Mouse (Mus musculus) heart, embryonic 16.5 days (tissue): Measurements from ENCODE around the gene Enpp5. TPM values are rescaled to one million over a fixed set of nuclear protein-coding genes. Genes with fewer than 3 reads are reported as not detected.
A peak's percentile ranks its signal among the peaks of the same experiment; 100 is the strongest.

Source experiments
- ATAC-seq: fragments of 200-750 bp; cut with Nextera tagmentation; replicated peaks from 2 replicates; pipeline ENCODE4 v1.8.0; 2017; ENCODE audit warnings: moderate number of reproducible peaks; ENCODE audit not compliant: insufficient read depth, low FRiP score; ENCODE audit errors: extremely low read depth
- H3K27ac ChIP-seq: fragments of 300-500 bp; sonication (generic); 2 replicates; pipeline ENCODE4 v1.5.1; 2014; ENCODE audit warnings: mild to moderate bottlenecking, low read length, control low read depth, moderate library complexity
- H3K27me3 ChIP-seq: fragments of 300-500 bp; sonication (generic); 2 replicates; pipeline ENCODE4 v1.6.1; 2014; ENCODE audit warnings: low read length, mixed read lengths; ENCODE audit not compliant: control insufficient read depth, insufficient read depth
- H3K36me3 ChIP-seq: fragments of 300-500 bp; sonication (generic); 2 replicates; pipeline ENCODE4 v1.6.1; 2014; ENCODE audit not compliant: control insufficient read depth, insufficient read depth
- H3K4me1 ChIP-seq: fragments of 300-500 bp; sonication (generic); 2 replicates; pipeline ENCODE4 v1.6.1; 2014; ENCODE audit warnings: low read length, mixed read lengths; ENCODE audit not compliant: control insufficient read depth, insufficient read depth
- H3K4me2 ChIP-seq: fragments of 300-500 bp; sonication (generic); 2 replicates; pipeline ENCODE4 v1.6.1; 2014; ENCODE audit warnings: low read depth, mild to moderate bottlenecking, control low read depth, low read length
- H3K4me3 ChIP-seq: fragments of 300-500 bp; sonication (generic); 2 replicates; pipeline ENCODE4 v1.5.1; 2014; ENCODE audit warnings: mild to moderate bottlenecking, control low read depth, low read length
- H3K9ac ChIP-seq: fragments of 300-500 bp; sonication (generic); 2 replicates; pipeline ENCODE4 v1.6.1; 2014; ENCODE audit warnings: low read length, control low read depth
- H3K9me3 ChIP-seq: fragments of 300-500 bp; sonication (generic); replicated peaks from 2 replicates; pipeline ENCODE4 v1.6.1; 2016; ENCODE audit warnings: low read length; ENCODE audit not compliant: control insufficient read depth
- WGBS: fragments of 180-500 bp; shearing (Covaris S2); extraction: QIAGEN DNeasy Blood & Tissue Kit; methylation state at CpG from one replicate; pipeline ENCODE4 v1.1.7; 2014; 5-methylcytosine and 5-hydroxymethylcytosine counted together
- polyA plus RNA-seq: library from polyadenylated mRNA; unstranded; fragments of >200 nt; fragmentation: Nextera tagmentation; extraction: Ambion mirVana; gene quantifications from 2 replicates; pipeline ENCODE4 v1.2.1, GENCODE M21; 2015

Gene Enpp5
- polyA plus RNA-seq, result 20.7 and 24.3 TPM in 2 replicates

GRCm38 (mm10) chr17:44078631-44079350 lies at the start of gene Enpp5:
TSS of gene Enpp5 (plus strand) at chr17:44078813.
- Histone ChIP-seq H3K27me3 (no peaks in the 10 kb centered on the region), H3K4me2 (peak within 1 kb of the TSS; percentile 97), H3K36me3 (peaks cover 8% of the 10 kb centered on the region; the same call in 1 of the 2 replicates), H3K4me3 (peak within 1 kb of the TSS; percentile 65), H3K9me3 (no peaks in the 10 kb centered on the region), H3K4me1 (peaks cover 7% of the 10 kb centered on the region), H3K27ac (no peak within 1 kb of the TSS), H3K9ac (peak within 1 kb of the TSS; percentile 83)
- peak; percentile 90 for ATAC-seq
- under 1% methylated on average over 31 of the region's 31 CpGs for WGBS

- no peaks in the 10 kb centered on the region; the same call in 1 of the 2 replicates for H3K9me3 ChIP-seq
- H3K4me3 ChIP-seq, result no peak overlapping the region
- no peak overlapping the region for H3K27ac ChIP-seq
- H3K4me1 ChIP-seq, result peaks cover 25% of the 10 kb centered on the region
- ATAC-seq, result no peak
- no peak overlapping the region for H3K9ac ChIP-seq
- H3K36me3 ChIP-seq, result no peaks in the 10 kb centered on the region
- H3K4me2 ChIP-seq, result no peak overlapping the region
- 49% methylated on average over 5 of the region's 5 CpGs for WGBS
- no peaks in the 10 kb centered on the region for H3K27me3 ChIP-seq
These were observed 49.0 kb upstream of the Enpp5 start for GRCm38 (mm10) chr17:44029616-44030015.

- no peak overlapping the region for H3K4me2 ChIP-seq
- ATAC-seq, result peak; percentile 24; the same call in 1 of the 2 replicates
- WGBS, result 33% methylated on average over 3 of the region's 3 CpGs
These were observed 47.6 kb upstream of the Enpp5 start for GRCm38 (mm10) chr17:44030776-44031587.

GRCm38 (mm10) chr17:44035005-44035404 lies 43.6 kb upstream of the Enpp5 start:
- no peaks in the 10 kb centered on the region for H3K36me3 ChIP-seq
- no peak overlapping the region for H3K27ac ChIP-seq
- no peak for ATAC-seq
- H3K27me3 ChIP-seq, result no peaks in the 10 kb centered on the region
- no peaks in the 10 kb centered on the region; the same call in 1 of the 2 replicates for H3K9me3 ChIP-seq
- 94% methylated on average over 1 of the region's 1 CpGs for WGBS
- no peak overlapping the region for H3K9ac ChIP-seq
- no peak overlapping the region for H3K4me3 ChIP-seq
- H3K4me1 ChIP-seq, result peaks cover 13% of the 10 kb centered on the region
- H3K4me2 ChIP-seq, result no peak overlapping the region

More at GRCm38 (mm10) chr17:44030776-44031587, 47.6 kb upstream of the Enpp5 start:
- peaks cover 20% of the 10 kb centered on the region for H3K4me1 ChIP-seq
- no peak overlapping the region for H3K4me3 ChIP-seq
- peak overlapping the region; percentile 73 for H3K27ac ChIP-seq
- H3K27me3 ChIP-seq, result no peaks in the 10 kb centered on the region
- H3K36me3 ChIP-seq, result no peaks in the 10 kb centered on the region
- H3K9ac ChIP-seq, result no peak overlapping the region
- no peaks in the 10 kb centered on the region; the same call in 1 of the 2 replicates for H3K9me3 ChIP-seq

- Histone ChIP-seq H3K9me3 (no peaks in the 10 kb centered on the region; the same call in 1 of the 2 replicates), H3K4me3 (no peak overlapping the region), H3K9ac (no peak overlapping the region), H3K4me1 (no peaks in the 10 kb centered on the region), H3K4me2 (no peak overlapping the region), H3K27ac (no peak overlapping the region), H3K27me3 (no peaks in the 10 kb centered on the region), H3K36me3 (no peaks in the 10 kb centered on the region)
- no peak for ATAC-seq
- 61% methylated on average over 9 of the region's 9 CpGs for WGBS
These were observed 40.0 kb upstream of the Enpp5 start for GRCm38 (mm10) chr17:44038656-44039055.

- H3K4me1 ChIP-seq, result no peaks in the 10 kb centered on the region
- WGBS, result 93% methylated on average over 2 of the region's 2 CpGs
- no peaks in the 10 kb centered on the region for H3K9me3 ChIP-seq
- H3K27ac ChIP-seq, result no peak overlapping the region
- no peaks in the 10 kb centered on the region for H3K27me3 ChIP-seq
- no peak for ATAC-seq
- no peaks in the 10 kb centered on the region for H3K36me3 ChIP-seq
- H3K4me2 ChIP-seq, result no peak overlapping the region
- no peak overlapping the region for H3K4me3 ChIP-seq
- no peak overlapping the region for H3K9ac ChIP-seq
These were observed 38.2 kb upstream of the Enpp5 start for GRCm38 (mm10) chr17:44040449-44040848.

- no peak for ATAC-seq
- H3K4me2 ChIP-seq, result no peak overlapping the region
- no peak overlapping the region for H3K4me3 ChIP-seq
- H3K9me3 ChIP-seq, result no peaks in the 10 kb centered on the region
- 71% methylated on average over 2 of the region's 2 CpGs for WGBS
- H3K4me1 ChIP-seq, result no peaks in the 10 kb centered on the region
- no peak overlapping the region for H3K9ac ChIP-seq
- no peak overlapping the region for H3K27ac ChIP-seq
- H3K36me3 ChIP-seq, result no peaks in the 10 kb centered on the region
- no peaks in the 10 kb centered on the region for H3K27me3 ChIP-seq
These were observed 36.3 kb upstream of the Enpp5 start for GRCm38 (mm10) chr17:44042301-44042700.

GRCm38 (mm10) chr17:44042861-44043260 lies 35.8 kb upstream of the Enpp5 start:
- no peaks in the 10 kb centered on the region for H3K4me1 ChIP-seq
- no peaks in the 10 kb centered on the region for H3K27me3 ChIP-seq
- no peak overlapping the region for H3K27ac ChIP-seq
- no peak for ATAC-seq
- no peak overlapping the region for H3K4me2 ChIP-seq
- H3K4me3 ChIP-seq, result no peak overlapping the region
- H3K9ac ChIP-seq, result no peak overlapping the region
- H3K9me3 ChIP-seq, result no peaks in the 10 kb centered on the region
- 78% methylated on average over 8 of the region's 8 CpGs for WGBS
- no peaks in the 10 kb centered on the region for H3K36me3 ChIP-seq

GRCm38 (mm10) chr17:44053427-44053826 lies 25.2 kb upstream of the Enpp5 start:
- WGBS, result 66% methylated on average over 4 of the region's 4 CpGs
- Histone ChIP-seq H3K27ac (no peak overlapping the region), H3K27me3 (no peaks in the 10 kb centered on the region), H3K4me2 (no peak overlapping the region), H3K36me3 (no peaks in the 10 kb centered on the region), H3K9me3 (no peaks in the 10 kb centered on the region), H3K4me1 (no peaks in the 10 kb centered on the region), H3K9ac (no peak overlapping the region), H3K4me3 (no peak overlapping the region)
- ATAC-seq, result no peak
